Comparison of ENCODE assay signal across 10 mouse cellular contexts in genomic region chr1:152084638-152085345, GRCm38 (mm10). TPM values are rescaled to one million over a fixed set of nuclear protein-coding genes. Genes with fewer than 3 reads are reported as not detected.
DNase-seq lines count a peak whose midpoint lies in the region; ATAC-seq and TF ChIP-seq lines count a peak whose summit lies in the region.
"Had no signal": no experiment of that assay in that cellular context is flagged by ENCODE, and none has a peak within 500 bp of the region (broad histone marks: within the 10 kb centered on the region; RNA-seq: fewer than 3 reads in every experiment).

No protein-coding gene starts in this region.

- TF ChIP-seq CTCF in heart, adult 2 months (IDR thresholded peaks at IDR 0.05): peak; percentile 25; the same call in 1 of the 2 replicates

- H3K9ac ChIP-seq in heart, adult 2 months (ENCODE audit: low read depth, low read length): peak overlapping the region; percentile 19
- H3K9ac ChIP-seq in lung, embryonic 15.5 days: no peak overlapping the region

- WGBS in heart, adult 2 months: 13% methylated on average over 15 of the region's 15 CpGs
- WGBS in lung, embryonic 15.5 days: 16% methylated on average over 15 of the region's 15 CpGs

- H3K4me1 ChIP-seq in heart, adult 2 months (ENCODE audit: control insufficient read depth, insufficient read depth, low read length): peaks cover 9% of the 10 kb centered on the region
- H3K4me1 ChIP-seq in lung, embryonic 15.5 days: peaks cover 40% of the 10 kb centered on the region

- DNase-seq in cerebellum, postnatal 4 days (ENCODE audit: low spot score in 2 of 2): no peak
- DNase-seq in cerebellum, postnatal 25 days: peak; percentile 81 to 85
- DNase-seq in heart, adult 2 months: peak; percentile 63 to 76
- peak; percentile 53 for DNase-seq in kidney, adult 11 months
- DNase-seq in skeletal muscle tissue, adult 2 months (ENCODE audit: low read depth, low spot score): peak; percentile 49
- DNase-seq in layer of hippocampus, postnatal 25 days (ENCODE audit: extremely low spot score in 1 of 2, low spot score in 1 of 2): no peak

- intact Hi-C loops in heart, adult 2 months (cut with DNase I): loop anchor here (5.0 kb wide), 2 partner anchors 107 to 208 kb away; no protein-coding TSS in a partner anchor

- peaks cover 2% of the 10 kb centered on the region; the same call in 1 of the 2 replicates for H3K36me3 ChIP-seq in heart, adult 2 months (ENCODE audit: control insufficient read depth, insufficient read depth, low read length)
- no peaks in the 10 kb centered on the region for H3K36me3 ChIP-seq in lung, embryonic 15.5 days
- H3K36me3 ChIP-seq: G1E had no signal

- H3K27me3 ChIP-seq in heart, adult 2 months (ENCODE audit: control insufficient read depth, insufficient read depth, low read length): no peaks in the 10 kb centered on the region
- no peaks in the 10 kb centered on the region for H3K27me3 ChIP-seq in lung, embryonic 15.5 days

- H3K27ac ChIP-seq in heart, adult 2 months: peak overlapping the region; percentile 61
- 0 out of 2 replicates have a peak overlapping the region, but pooled peaks have one; percentile 2 for H3K27ac ChIP-seq in lung, embryonic 15.5 days

- H3K79me2 ChIP-seq in heart, adult 2 months (replicated peaks; ENCODE audit: control insufficient read depth, insufficient read depth, low read length): peaks cover 3% of the 10 kb centered on the region; the same call in 1 of the 2 replicates

- TF ChIP-seq POLR2A in heart, adult 2 months (IDR thresholded peaks at IDR 0.05; ENCODE audit: insufficient read depth, low read depth, low read length): no peak

- H3K4me2 ChIP-seq in lung, embryonic 15.5 days: peak overlapping the region; percentile 45

- H3K4me3 ChIP-seq in heart, adult 2 months: peak overlapping the region; percentile 43
- peak overlapping the region; percentile 25 for H3K4me3 ChIP-seq in lung, embryonic 15.5 days
- H3K4me3 ChIP-seq: myocyte had no signal

- peak; percentile 51 for ATAC-seq in cerebellum, adult (ENCODE audit: insufficient number of reproducible peaks, low FRiP score, low TSS enrichment)
- no peak for ATAC-seq in lung, embryonic 15.5 days (ENCODE audit: borderline replicate concordance, extremely low read depth, low FRiP score, low TSS enrichment)

- TF ChIP-seq EP300 in heart, adult 2 months (IDR thresholded peaks at IDR 0.05; ENCODE audit: insufficient read depth, low read depth, low read length): peak; percentile 66; the same call in 1 of the 2 replicates

- no peaks in the 10 kb centered on the region for H3K9me3 ChIP-seq in lung, embryonic 15.5 days

RNA-seq across cellular contexts. Expression of gene 1700025G04Rik, which starts 5.1 kb away (rescaled TPM):
- 10 to 100 TPM; 40.4 to 46.1 TPM for total RNA-seq in heart, adult 2 months (2021)
- polyA plus RNA-seq in heart, adult 2 months (2012; rRNA removed): 11.0 and 25.0 TPM in 2 replicates
- polyA plus RNA-seq in lung, embryonic 15.5 days (2015; fragmentation: Nextera tagmentation; extraction: Ambion mirVana): 23.5 and 27.0 TPM in 2 replicates
- total RNA-seq in layer of hippocampus, postnatal 25 days (2021): 10 to 100 TPM; 71.8 to 76.8 TPM
- polyA plus RNA-seq: G1E had no signal

Comparison
In these comparisons a context has a peak if more than half of its experiments do, and no peak if none do; other contexts are left out.
1. DNase-seq: peak in cerebellum, postnatal 25 days (2 of 2), heart, adult 2 months (2 of 2), kidney, adult 11 months (single experiment) and skeletal muscle tissue, adult 2 months (single experiment); none in cerebellum, postnatal 4 days (0 of 2) and layer of hippocampus, postnatal 25 days (0 of 2).